Mouse (Mus musculus) lung, postnatal 4 days (tissue): Measurements from ENCODE around the gene Nol9.

ENCODE experiments used
- DNase-seq, 2 experiments: peaks; one replicate each; pipeline ENCODE4 v3.0.0; 2021

Nol9 gene

GRCm38 (mm10) chr4:152038985-152039830 is at the start of gene Nol9:
Gene Nol9 (plus strand): TSS chr4:152039321.
- peak; percentile 95 to 96 for DNase-seq

- no peak for DNase-seq
These were observed 47.0 kb upstream of the Nol9 start for GRCm38 (mm10) chr4:151992091-151992490.

GRCm38 (mm10) chr4:151993035-151993434 is 46.1 kb upstream of the Nol9 start:
- DNase-seq, result no peak

- DNase-seq, result peak; percentile 56 to 60
These were observed 44.6 kb upstream of the Nol9 start for GRCm38 (mm10) chr4:151994228-151995171.

- peak in 1 of 2 experiments; percentile 65 for DNase-seq
These were observed 43.5 kb upstream of the Nol9 start for GRCm38 (mm10) chr4:151995371-151996172.

- peak; percentile 99 for DNase-seq
These were observed 42.8 kb upstream of the Nol9 start, which contains the start of gene Phf13 for GRCm38 (mm10) chr4:151996173-151996950. Gene Phf13 (minus strand): TSS chr4:151996258.

GRCm38 (mm10) chr4:151996951-151997222 is 42.2 kb upstream of the Nol9 start:
- no peak for DNase-seq

- DNase-seq, result no peak
These were observed 41.4 kb upstream of the Nol9 start for GRCm38 (mm10) chr4:151997701-151998100.

GRCm38 (mm10) chr4:151999481-151999880 is 39.6 kb upstream of the Nol9 start:
- DNase-seq, result no peak

GRCm38 (mm10) chr4:152000906-152001305 is 38.2 kb upstream of the Nol9 start:
- peak; percentile 70 to 81 for DNase-seq

GRCm38 (mm10) chr4:152001335-152001734 is 37.8 kb upstream of the Nol9 start:
- DNase-seq, result no peak

GRCm38 (mm10) chr4:152002063-152002462 is 37.1 kb upstream of the Nol9 start:
- no peak for DNase-seq

GRCm38 (mm10) chr4:152006137-152006536 is 33.0 kb upstream of the Nol9 start:
- no peak for DNase-seq

GRCm38 (mm10) chr4:152006812-152007211 is 32.3 kb upstream of the Nol9 start:
- no peak for DNase-seq

GRCm38 (mm10) chr4:152007481-152008147 is 31.5 kb upstream of the Nol9 start:
- peak; percentile 66 to 79 for DNase-seq

- DNase-seq, result peak in 1 of 2 experiments; percentile 36
These were observed 31.0 kb upstream of the Nol9 start for GRCm38 (mm10) chr4:152008148-152008500.

GRCm38 (mm10) chr4:152008622-152009075 is 30.5 kb upstream of the Nol9 start, which contains the start of gene Klhl21:
Gene Klhl21 (plus strand): TSS chr4:152008803.
- DNase-seq, result peak; percentile 96 to 98

- peak in 1 of 2 experiments; percentile 24 for DNase-seq
These were observed 29.8 kb upstream of the Nol9 start for GRCm38 (mm10) chr4:152009076-152010051.

GRCm38 (mm10) chr4:152010091-152010706 is 28.9 kb upstream of the Nol9 start:
- peak; percentile 51 to 68 for DNase-seq
